Comparison of ENCODE assay signal across 8 mouse cellular contexts in the genomic region with DNA sequence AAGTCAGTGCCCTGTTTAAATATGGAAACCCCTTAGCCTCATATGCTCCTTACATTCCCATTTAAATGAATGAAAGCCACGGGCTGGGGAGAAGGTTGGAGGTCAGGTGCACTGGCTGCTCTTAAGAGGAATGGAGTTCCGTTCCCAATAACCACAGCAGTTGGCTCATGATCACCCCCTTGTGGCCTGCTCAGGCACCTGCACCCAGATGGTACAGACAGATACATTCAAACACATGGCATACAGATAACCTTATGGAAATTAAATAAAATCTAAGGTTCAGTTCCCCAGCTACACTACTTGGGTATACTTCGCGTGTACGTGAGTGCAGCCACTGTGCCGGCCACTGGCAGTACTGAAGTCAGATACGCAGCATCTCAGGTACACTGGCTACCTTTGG.
DNase-seq lines count a peak whose midpoint lies in the region; ATAC-seq and TF ChIP-seq lines count a peak whose summit lies in the region.

No protein-coding gene starts in this region.

- no peak for DNase-seq in heart, postnatal 0 days (ENCODE audit: low spot score)
- DNase-seq in spleen, postnatal 10 days (ENCODE audit: low spot score in 2 of 2): peak; percentile 18 to 55
- no peak for DNase-seq in spleen, adult 12 weeks (ENCODE audit: low spot score)
- peak; percentile 11 for DNase-seq in liver, embryonic 13.5 days
- peak; percentile 5 for DNase-seq in splenic B cell, adult 2 months (ENCODE audit: low read depth, low spot score)
- DNase-seq in urinary bladder, postnatal 10 days (ENCODE audit: low spot score): no peak

- H3K4me3 ChIP-seq in heart, postnatal 0 days (ENCODE audit: low read depth, low read length): no peak overlapping the region
- no peak overlapping the region for H3K4me3 ChIP-seq in heart, embryonic 12.5 days
- no peak overlapping the region for H3K4me3 ChIP-seq in cortical plate, adult 2 months (ENCODE audit: insufficient read depth, low read length)
- H3K4me3 ChIP-seq in liver, embryonic 13.5 days (replicated peaks): no peak overlapping the region

- 66% methylated on average over 7 of the region's 7 CpGs for WGBS in heart, postnatal 0 days
- WGBS in heart, embryonic 12.5 days: 57% methylated on average over 7 of the region's 7 CpGs
- 45% methylated on average over 7 of the region's 7 CpGs for WGBS in liver, embryonic 13.5 days (ENCODE audit: insufficient replicate concordance)

- no peaks in the 10 kb centered on the region for H3K36me3 ChIP-seq in heart, postnatal 0 days (replicated peaks; ENCODE audit: control insufficient read depth, insufficient read depth, low read length)
- no peaks in the 10 kb centered on the region for H3K36me3 ChIP-seq in heart, embryonic 12.5 days
- H3K36me3 ChIP-seq in liver, embryonic 13.5 days: no peaks in the 10 kb centered on the region
- no peaks in the 10 kb centered on the region for H3K36me3 ChIP-seq in splenic B cell, adult 2 months (ENCODE audit: control insufficient read depth, insufficient read depth, low read length, poor library complexity, severe bottlenecking)

- H3K9me3 ChIP-seq in heart, postnatal 0 days (replicated peaks; ENCODE audit: control insufficient read depth, low read length): no peaks in the 10 kb centered on the region
- H3K9me3 ChIP-seq in heart, embryonic 12.5 days (replicated peaks): 0 out of 2 replicates have a peak, but pooled peaks cover 4% of the 10 kb centered on the region
- no peaks in the 10 kb centered on the region for H3K9me3 ChIP-seq in liver, embryonic 13.5 days (replicated peaks)

- TF ChIP-seq POLR2A in cortical plate, adult 2 months (IDR thresholded peaks at IDR 0.05; ENCODE audit: extremely low read depth, insufficient read depth, low read length): no peak

- peak; percentile 69 for TF ChIP-seq CTCF in heart, postnatal 0 days (IDR thresholded peaks at IDR 0.05; ENCODE audit: low read depth)
- 0 out of 2 replicates have a peak, but pooled peaks have one; percentile 20 for TF ChIP-seq CTCF in cortical plate, adult 2 months (IDR thresholded peaks at IDR 0.05; ENCODE audit: extremely low read depth, insufficient read depth, low read length)

- no peak for TF ChIP-seq EP300 in heart, postnatal 0 days (IDR thresholded peaks at IDR 0.05; ENCODE audit: low read depth)

- H3K4me2 ChIP-seq in heart, postnatal 0 days (ENCODE audit: low read depth, low read length): no peak overlapping the region
- H3K4me2 ChIP-seq in heart, embryonic 12.5 days: no peak overlapping the region
- no peak overlapping the region for H3K4me2 ChIP-seq in liver, embryonic 13.5 days

- H3K27me3 ChIP-seq in heart, postnatal 0 days (ENCODE audit: control insufficient read depth, insufficient read depth, low read length): no peaks in the 10 kb centered on the region
- no peaks in the 10 kb centered on the region for H3K27me3 ChIP-seq in heart, embryonic 12.5 days (replicated peaks)
- H3K27me3 ChIP-seq in liver, embryonic 13.5 days: no peaks in the 10 kb centered on the region
- no peaks in the 10 kb centered on the region for H3K27me3 ChIP-seq in splenic B cell, adult 2 months (ENCODE audit: control insufficient read depth, insufficient read depth, low read length, poor library complexity, severe bottlenecking)

- H3K27ac ChIP-seq in heart, postnatal 0 days (ENCODE audit: low read depth): no peak overlapping the region
- H3K27ac ChIP-seq in heart, embryonic 12.5 days (ENCODE audit: poor library complexity, severe bottlenecking): no peak overlapping the region
- no peak overlapping the region for H3K27ac ChIP-seq in cortical plate, adult 2 months (ENCODE audit: insufficient read depth, low read length)
- H3K27ac ChIP-seq in liver, embryonic 13.5 days: no peak overlapping the region

- no peak overlapping the region for H3K9ac ChIP-seq in heart, postnatal 0 days (replicated peaks; ENCODE audit: low read depth, low read length)
- no peak overlapping the region for H3K9ac ChIP-seq in heart, embryonic 12.5 days
- H3K9ac ChIP-seq in liver, embryonic 13.5 days: no peak overlapping the region

- ATAC-seq in heart, postnatal 0 days (ENCODE audit: insufficient read depth, low read depth): no peak
- ATAC-seq in heart, embryonic 12.5 days (ENCODE audit: insufficient number of reproducible peaks, low FRiP score): no peak
- 0 out of 2 replicates have a peak, but pooled peaks have one; percentile 31 for ATAC-seq in liver, embryonic 13.5 days (ENCODE audit: low read depth)

- no peaks in the 10 kb centered on the region for H3K4me1 ChIP-seq in heart, postnatal 0 days (ENCODE audit: control insufficient read depth, insufficient read depth)
- peaks cover 4% of the 10 kb centered on the region; the same call in 1 of the 2 replicates for H3K4me1 ChIP-seq in heart, embryonic 12.5 days (replicated peaks)
- no peaks in the 10 kb centered on the region for H3K4me1 ChIP-seq in cortical plate, adult 2 months (ENCODE audit: control insufficient read depth, insufficient read depth, low read length)
- H3K4me1 ChIP-seq in liver, embryonic 13.5 days (replicated peaks): no peaks in the 10 kb centered on the region

Comparison
In these comparisons a context has a peak if more than half of its experiments do, and no peak if none do; other contexts are left out.
1. DNase-seq: peak in spleen, postnatal 10 days (2 of 2), liver, embryonic 13.5 days (single experiment) and splenic B cell, adult 2 months (single experiment); none in heart, postnatal 0 days (single experiment), spleen, adult 12 weeks (single experiment) and urinary bladder, postnatal 10 days (single experiment).